Mouse (Mus musculus) hindbrain, embryonic 16.5 days (tissue): ENCODE data around the gene Gtpbp6. TPM values are rescaled to one million over a fixed set of nuclear protein-coding genes. Genes with fewer than 3 reads are reported as not detected.

Experiments used
- ATAC-seq: fragments of 200-750 bp; cut with Nextera tagmentation; 2 replicates; pipeline ENCODE4 v1.8.0; 2017; ENCODE audit warnings: moderate TSS enrichment, moderate library complexity
- H3K27ac ChIP-seq: fragments of 300-500 bp; sonication (generic); 2 replicates; pipeline ENCODE4 v1.5.1; 2014; ENCODE audit warnings: low read depth, mild to moderate bottlenecking, control low read depth, low read length, moderate library complexity
- H3K27me3 ChIP-seq: fragments of 300-500 bp; sonication (generic); replicated peaks from 2 replicates; pipeline ENCODE4 v1.6.1; 2014; ENCODE audit warnings: low read length; ENCODE audit not compliant: control insufficient read depth, insufficient read depth
- H3K36me3 ChIP-seq: fragments of 300-500 bp; sonication (generic); 2 replicates; pipeline ENCODE4 v1.6.1; 2014; ENCODE audit warnings: mild to moderate bottlenecking, low read length, moderate library complexity, mixed read lengths; ENCODE audit not compliant: control insufficient read depth, insufficient read depth
- H3K4me1 ChIP-seq: fragments of 300-500 bp; sonication (generic); 2 replicates; pipeline ENCODE4 v1.6.1; 2014; ENCODE audit warnings: low read depth, low read length; ENCODE audit not compliant: control insufficient read depth, insufficient read depth
- H3K4me2 ChIP-seq: fragments of 300-500 bp; sonication (generic); 2 replicates; pipeline ENCODE4 v1.6.1; 2014; ENCODE audit warnings: mild to moderate bottlenecking, low read length, control low read depth, moderate library complexity
- H3K4me3 ChIP-seq: fragments of 300-500 bp; sonication (generic); 2 replicates; pipeline ENCODE4 v1.5.1; 2014; ENCODE audit warnings: mild to moderate bottlenecking, low read length, control low read depth, moderate library complexity
- H3K9ac ChIP-seq: fragments of 300-500 bp; sonication (generic); 2 replicates; pipeline ENCODE4 v1.6.1; 2014; ENCODE audit warnings: low read depth, mild to moderate bottlenecking, control low read depth, low read length, moderate library complexity
- H3K9me3 ChIP-seq: fragments of 300-500 bp; sonication (generic); 2 replicates; pipeline ENCODE4 v1.6.1; 2014; ENCODE audit warnings: mild to moderate bottlenecking, low read length, moderate library complexity; ENCODE audit not compliant: control insufficient read depth
- WGBS: fragments of 180-500 bp; shearing (Covaris S2); extraction: QIAGEN DNeasy Blood & Tissue Kit; methylation state at CpG from one replicate; pipeline ENCODE4 v1.1.7; 2014; 5-methylcytosine and 5-hydroxymethylcytosine counted together
- polyA plus RNA-seq: library from polyadenylated mRNA; unstranded; fragments of >200 nt; fragmentation: Nextera tagmentation; extraction: Ambion mirVana; gene quantifications from 2 replicates; pipeline ENCODE4 v1.2.1, GENCODE M21; 2015

Gtpbp6 gene
- polyA plus RNA-seq, 1 experiment from 2014 or later: 67.7 TPM

GRCm38 (mm10) chr5:110109991-110110441 is 2.0 kb upstream of the Gtpbp6 start, which contains the start of gene Zfp605:
Zfp605 (plus strand) TSS chr5:110110092.
- no peaks in the 10 kb centered on the region for H3K27me3 ChIP-seq
- peak within 1 kb of the TSS; percentile 73 for H3K4me3 ChIP-seq
- H3K4me1 ChIP-seq: peaks cover 13% of the 10 kb centered on the region
- peak within 1 kb of the TSS; percentile 85 for H3K9ac ChIP-seq
- peaks cover 31% of the 10 kb centered on the region for H3K36me3 ChIP-seq
- no peaks in the 10 kb centered on the region for H3K9me3 ChIP-seq
- ATAC-seq: peak; percentile 74
- peak within 1 kb of the TSS; percentile 79 for H3K4me2 ChIP-seq
- peak within 1 kb of the TSS; percentile 91 for H3K27ac ChIP-seq
- WGBS: under 1% methylated on average over 12 of the region's 12 CpGs

GRCm38 (mm10) chr5:110108305-110108628 is 270 bp upstream of the Gtpbp6 start:
- no peak for ATAC-seq
- H3K27ac ChIP-seq: peak overlapping the region; percentile 98; the same call in 1 of the 2 replicates
- peaks cover 13% of the 10 kb centered on the region for H3K4me1 ChIP-seq
- peak overlapping the region; percentile 94 for H3K4me2 ChIP-seq
- H3K9ac ChIP-seq: no peak overlapping the region; the same call in 1 of the 2 replicates
- no peaks in the 10 kb centered on the region; the same call in 1 of the 2 replicates for H3K9me3 ChIP-seq
- under 1% methylated on average over 7 of the region's 7 CpGs for WGBS
- peak overlapping the region; percentile 75 for H3K4me3 ChIP-seq
- H3K36me3 ChIP-seq: peaks cover 37% of the 10 kb centered on the region
- H3K27me3 ChIP-seq: no peaks in the 10 kb centered on the region

DNA sequence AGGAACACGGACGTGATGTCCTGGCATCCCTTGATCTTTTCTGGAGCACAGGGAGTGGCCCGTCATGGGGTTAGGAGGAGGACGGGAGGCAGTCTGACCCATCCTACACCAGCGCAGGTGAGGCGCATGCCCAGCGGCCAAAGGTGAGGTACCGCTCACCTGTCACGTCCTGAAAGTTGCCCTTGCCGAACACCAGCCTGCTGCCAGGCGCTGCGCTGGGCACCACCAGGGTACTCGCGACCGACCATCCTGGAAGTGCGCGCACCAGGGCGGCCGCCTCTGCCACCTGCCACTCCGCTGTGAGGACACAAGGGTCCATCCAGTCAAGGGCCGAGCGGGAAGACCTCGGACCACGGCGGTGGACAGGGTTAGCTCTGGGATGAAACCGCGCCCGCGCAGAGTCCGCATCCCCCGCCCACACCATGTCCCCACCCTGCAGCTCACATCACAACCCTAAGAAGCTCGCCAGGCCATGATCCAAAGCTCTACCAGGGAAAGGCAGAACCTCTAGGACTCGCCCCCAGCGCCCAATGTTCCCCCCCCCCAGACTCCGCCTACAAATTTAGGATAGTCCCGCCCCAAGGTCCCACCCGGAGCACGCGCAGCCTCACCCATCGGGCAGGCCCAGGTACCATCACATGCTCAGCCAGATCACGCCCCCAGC is 964 bp downstream of the Gtpbp6 start:
- H3K9me3 ChIP-seq: no peaks in the 10 kb centered on the region; the same call in 1 of the 2 replicates
- ATAC-seq: peak; percentile 21; the same call in 1 of the 2 replicates
- H3K4me3 ChIP-seq: peak overlapping the region; percentile 75
- peak overlapping the region; percentile 98 for H3K27ac ChIP-seq
- peak overlapping the region; percentile 85 for H3K9ac ChIP-seq
- 16% methylated on average over 40 of the region's 41 CpGs for WGBS
- H3K36me3 ChIP-seq: peaks cover 31% of the 10 kb centered on the region
- peaks cover 14% of the 10 kb centered on the region for H3K4me1 ChIP-seq
- peak overlapping the region; percentile 94 for H3K4me2 ChIP-seq
- no peaks in the 10 kb centered on the region for H3K27me3 ChIP-seq

DNA sequence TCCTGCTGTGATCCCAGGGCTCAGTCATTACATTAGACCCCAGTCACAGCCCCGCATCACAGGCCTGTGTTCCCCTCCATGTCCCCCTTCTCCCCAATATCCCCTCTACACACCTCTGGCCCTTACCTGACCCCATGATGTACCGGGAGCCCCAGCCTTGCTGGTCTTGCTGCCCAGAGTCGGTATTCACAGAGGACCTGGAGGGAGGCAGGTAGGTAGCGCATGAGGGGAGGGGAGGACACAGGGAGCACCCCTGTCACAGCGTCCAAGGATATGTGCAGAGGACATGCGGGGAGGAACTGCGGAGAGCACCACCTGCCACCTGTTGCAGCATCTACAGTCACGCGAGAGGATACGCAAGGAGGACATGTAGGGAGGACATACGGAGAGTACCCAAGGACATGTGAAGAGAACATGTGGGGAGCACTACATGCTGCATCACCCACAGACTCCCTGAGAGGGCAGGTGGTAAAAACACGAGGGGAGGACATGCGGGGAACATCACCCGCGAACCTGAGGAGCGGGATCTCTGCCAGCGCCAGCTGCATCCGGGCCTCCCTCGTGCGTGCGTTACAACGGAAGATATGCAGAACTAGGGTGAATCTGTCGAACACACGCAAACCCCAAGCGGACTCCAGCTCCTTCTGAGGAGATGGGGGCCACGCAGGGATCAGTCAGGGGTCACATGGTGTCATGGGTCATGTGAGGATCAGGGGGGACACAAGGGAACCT is 1.7 kb downstream of the Gtpbp6 start:
- ATAC-seq: no peak
- Histone ChIP-seq H3K27me3 (no peaks in the 10 kb centered on the region), H3K4me1 (peaks cover 21% of the 10 kb centered on the region), H3K9ac (peak overlapping the region; percentile 85; the same call in 1 of the 2 replicates), H3K4me3 (peak overlapping the region; percentile 75), H3K27ac (no peak overlapping the region), H3K36me3 (peaks cover 28% of the 10 kb centered on the region), H3K4me2 (peak overlapping the region; percentile 94), H3K9me3 (no peaks in the 10 kb centered on the region; the same call in 1 of the 2 replicates)
- WGBS: 95% methylated on average over 26 of the region's 26 CpGs

DNA sequence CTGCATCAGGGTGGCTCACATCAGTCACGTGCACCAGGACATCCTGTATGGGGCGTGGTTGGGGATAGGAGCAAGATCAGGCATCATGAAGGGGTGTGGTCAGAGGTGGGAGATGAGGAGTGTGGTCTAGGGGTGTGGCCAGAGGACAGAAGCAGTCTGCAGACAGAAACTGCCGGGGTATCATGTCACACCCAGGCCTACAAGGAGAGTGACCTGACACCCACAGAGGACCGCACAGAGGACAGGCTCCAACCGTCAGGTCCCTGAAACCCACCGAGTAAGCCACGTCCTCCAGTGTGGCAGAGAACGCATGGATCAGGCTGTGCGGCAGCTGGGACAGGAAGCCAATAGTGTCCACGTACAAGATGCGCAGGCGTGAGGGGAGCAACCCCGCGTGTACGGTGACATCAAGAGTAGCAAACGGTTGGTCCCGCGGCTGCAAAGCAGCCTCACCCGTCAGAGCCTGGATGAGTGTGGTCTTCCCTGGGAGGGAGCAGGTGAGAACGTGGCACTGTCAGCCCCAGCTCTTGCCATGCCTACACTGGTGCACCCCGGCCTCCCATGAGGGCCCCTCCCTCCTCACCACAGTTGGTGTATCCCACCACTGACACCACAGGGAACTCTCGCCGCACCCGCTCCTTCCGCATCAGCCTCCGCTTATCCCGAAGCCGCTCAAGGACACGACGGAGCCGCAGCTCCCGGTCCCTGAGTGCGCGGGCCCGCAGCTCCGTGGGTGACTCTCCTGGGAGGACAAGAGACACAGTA is 3.2 kb downstream of the Gtpbp6 start:
- H3K36me3 ChIP-seq: peaks cover 28% of the 10 kb centered on the region
- H3K4me1 ChIP-seq: peaks cover 29% of the 10 kb centered on the region
- WGBS: 96% methylated on average over 36 of the region's 36 CpGs

DNA sequence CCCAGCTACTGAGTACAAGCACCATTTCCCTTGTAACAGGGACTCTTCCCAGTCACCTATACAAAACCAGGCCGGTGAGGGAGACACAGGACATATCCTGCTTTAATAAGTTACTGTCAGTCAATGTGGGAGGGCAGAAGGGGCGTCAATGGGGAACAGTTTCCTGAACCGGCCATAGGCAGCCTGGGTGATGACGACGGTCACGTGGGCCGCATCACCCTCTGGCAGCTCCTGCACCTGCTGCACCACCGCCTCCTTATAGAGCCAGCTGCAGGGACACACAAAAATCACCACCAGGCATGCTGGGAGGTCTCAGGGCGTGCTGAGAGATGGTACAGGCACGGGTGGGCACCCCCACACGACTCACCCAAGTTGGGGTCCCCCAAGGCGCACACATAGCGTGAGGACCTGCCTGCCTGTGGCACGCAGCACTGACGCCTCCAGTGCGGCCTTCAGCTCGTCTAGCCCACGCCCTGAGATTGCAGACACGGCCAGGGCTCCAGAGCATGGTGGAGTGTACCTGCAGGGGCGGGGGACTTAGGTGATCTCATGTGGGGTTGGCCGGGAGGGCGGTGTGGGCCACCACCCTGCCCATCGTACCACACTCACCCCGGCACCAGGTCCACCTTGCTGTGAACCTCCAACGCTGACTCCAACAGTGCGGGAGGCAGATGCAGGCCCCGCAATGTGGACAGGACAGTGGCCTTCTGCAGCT is 3.9 kb downstream of the Gtpbp6 start:
- Histone ChIP-seq H3K27me3 (no peaks in the 10 kb centered on the region), H3K4me1 (peaks cover 29% of the 10 kb centered on the region), H3K4me3 (no peak overlapping the region), H3K4me2 (no peak overlapping the region), H3K36me3 (peaks cover 28% of the 10 kb centered on the region), H3K9ac (no peak overlapping the region), H3K9me3 (no peaks in the 10 kb centered on the region; the same call in 1 of the 2 replicates), H3K27ac (no peak overlapping the region)
- 94% methylated on average over 27 of the region's 27 CpGs for WGBS
- no peak for ATAC-seq

More for the DNA sequence above, 3.2 kb downstream of the Gtpbp6 start:
- Histone ChIP-seq H3K9me3 (no peaks in the 10 kb centered on the region; the same call in 1 of the 2 replicates), H3K9ac (no peak overlapping the region), H3K4me3 (no peak overlapping the region), H3K27ac (no peak overlapping the region), H3K4me2 (no peak overlapping the region), H3K27me3 (no peaks in the 10 kb centered on the region)
- no peak for ATAC-seq

DNA sequence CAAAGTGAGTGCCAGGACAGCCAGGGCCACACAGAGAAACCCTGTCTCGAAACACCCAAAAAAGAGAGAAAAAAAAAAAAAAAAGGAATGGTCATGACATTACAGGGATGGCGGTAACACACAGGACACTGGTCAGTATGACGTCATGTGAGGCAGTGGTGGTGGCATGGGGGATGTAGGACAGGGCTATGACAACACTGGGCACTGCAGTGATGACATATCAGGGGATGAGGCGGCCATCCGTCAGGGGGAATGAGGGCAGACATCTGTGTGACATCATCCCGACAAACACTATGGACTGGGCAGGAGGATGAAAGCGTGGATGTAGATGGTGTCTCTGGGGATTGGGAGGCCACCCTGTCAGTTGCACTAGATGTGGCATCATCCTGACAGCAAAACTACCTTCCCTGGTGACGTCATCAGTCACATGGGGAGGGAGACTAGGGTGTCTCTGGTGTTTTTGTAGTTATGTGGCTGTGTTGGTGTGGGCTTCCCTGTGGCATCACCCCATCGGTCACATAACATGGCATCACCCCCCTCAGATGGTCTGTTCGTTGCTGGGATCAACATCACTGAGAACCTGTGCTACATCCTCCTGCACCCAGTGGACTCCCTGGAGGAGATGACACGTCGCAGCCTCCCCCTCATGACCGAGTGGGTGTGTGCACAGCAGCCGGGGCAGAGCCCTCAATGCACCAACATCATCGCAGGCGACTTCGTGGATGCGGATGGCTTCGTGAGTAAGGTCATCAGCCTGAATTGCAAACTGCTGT is 5.0 kb downstream of the Gtpbp6 start:
- peaks cover 28% of the 10 kb centered on the region for H3K36me3 ChIP-seq
- 95% methylated on average over 19 of the region's 19 CpGs for WGBS
- peaks cover 29% of the 10 kb centered on the region for H3K4me1 ChIP-seq
- no peak overlapping the region for H3K9ac ChIP-seq
- no peak overlapping the region for H3K27ac ChIP-seq
- H3K9me3 ChIP-seq: no peaks in the 10 kb centered on the region; the same call in 1 of the 2 replicates
- no peak overlapping the region for H3K4me2 ChIP-seq
- H3K27me3 ChIP-seq: no peaks in the 10 kb centered on the region
- no peak for ATAC-seq
- no peak overlapping the region for H3K4me3 ChIP-seq

GRCm38 (mm10) chr5:110102429-110102828 is 5.6 kb downstream of the Gtpbp6 start:
- WGBS: 92% methylated on average over 13 of the region's 13 CpGs
- Histone ChIP-seq H3K27me3 (no peaks in the 10 kb centered on the region), H3K4me2 (no peak overlapping the region), H3K36me3 (peaks cover 28% of the 10 kb centered on the region), H3K4me3 (no peak overlapping the region), H3K9me3 (no peaks in the 10 kb centered on the region; the same call in 1 of the 2 replicates), H3K4me1 (peaks cover 29% of the 10 kb centered on the region), H3K27ac (no peak overlapping the region), H3K9ac (no peak overlapping the region)
- no peak for ATAC-seq
